Mouse (Mus musculus): ENCODE measurements around the gene Trit1. TPM values are rescaled to one million over a fixed set of nuclear protein-coding genes. Genes with fewer than 3 reads are reported as not detected.

Trit1 gene
- polyA plus RNA-seq, 1 experiment from 2014 or later: 16.4 TPM

GRCm38 (mm10) chr4:123050681-123051211 lies 34.3 kb downstream of the Trit1 start:
- H3K4me3 ChIP-seq (ENCODE audit: low read depth, low read length): no peak overlapping the region
- 34% methylated on average over 5 of the region's 5 CpGs for WGBS
- H3K4me2 ChIP-seq: no peak overlapping the region
- ATAC-seq (ENCODE audit: insufficient read depth): peak; percentile 97
- no peak for TF ChIP-seq CTCF (IDR thresholded peaks at IDR 0.05; ENCODE audit: low read depth)
- H3K36me3 ChIP-seq (ENCODE audit: insufficient read depth): peaks cover 70% of the 10 kb centered on the region
- peak; percentile 97 for DNase-seq
- H3K27me3 ChIP-seq (ENCODE audit: insufficient read depth, low read length): no peaks in the 10 kb centered on the region
- H3K27ac ChIP-seq (ENCODE audit: low read depth): peak overlapping the region; percentile 20; the same call in 1 of the 2 replicates
- H3K4me1 ChIP-seq (ENCODE audit: insufficient read depth): peaks cover 8% of the 10 kb centered on the region
- H3K9me3 ChIP-seq (ENCODE audit: low read depth, low read length): no peaks in the 10 kb centered on the region
- no peak overlapping the region for H3K9ac ChIP-seq

DNA sequence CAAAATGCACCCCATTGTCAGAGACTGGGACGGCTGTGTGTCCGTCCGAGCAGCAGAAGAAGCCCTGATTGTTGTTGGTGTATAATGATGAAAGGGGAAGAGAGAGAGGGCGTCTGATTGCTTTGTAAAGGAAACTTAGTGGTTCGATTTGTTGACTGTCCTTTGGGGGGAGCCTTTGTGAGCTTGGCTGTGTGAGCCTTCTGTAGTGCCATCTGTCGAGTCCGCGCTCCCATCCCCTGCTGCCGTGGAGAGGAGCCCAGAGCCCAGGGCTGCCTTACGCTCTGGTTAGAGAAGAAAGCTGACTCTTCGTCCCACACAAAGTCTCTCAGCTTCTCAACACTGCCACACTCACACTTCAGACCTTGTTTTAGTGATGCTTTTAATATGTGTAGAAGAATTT lies 36.8 kb downstream of the Trit1 start:
- ATAC-seq (ENCODE audit: insufficient read depth) (no peak), DNase-seq (no peak)
- Histone ChIP-seq H3K4me2 (no peak overlapping the region), H3K4me1 (ENCODE audit: insufficient read depth) (peaks cover 8% of the 10 kb centered on the region), H3K9me3 (ENCODE audit: low read depth, low read length) (no peaks in the 10 kb centered on the region), H3K4me3 (ENCODE audit: low read depth, low read length) (no peak overlapping the region), H3K36me3 (ENCODE audit: insufficient read depth) (peaks cover 64% of the 10 kb centered on the region), H3K27ac (ENCODE audit: low read depth) (no peak overlapping the region), H3K9ac (no peak overlapping the region), H3K27me3 (ENCODE audit: insufficient read depth, low read length) (no peaks in the 10 kb centered on the region)
- TF ChIP-seq CTCF (IDR thresholded peaks at IDR 0.05; ENCODE audit: low read depth): no peak
- WGBS: 75% methylated on average over 11 of the region's 11 CpGs

DNA sequence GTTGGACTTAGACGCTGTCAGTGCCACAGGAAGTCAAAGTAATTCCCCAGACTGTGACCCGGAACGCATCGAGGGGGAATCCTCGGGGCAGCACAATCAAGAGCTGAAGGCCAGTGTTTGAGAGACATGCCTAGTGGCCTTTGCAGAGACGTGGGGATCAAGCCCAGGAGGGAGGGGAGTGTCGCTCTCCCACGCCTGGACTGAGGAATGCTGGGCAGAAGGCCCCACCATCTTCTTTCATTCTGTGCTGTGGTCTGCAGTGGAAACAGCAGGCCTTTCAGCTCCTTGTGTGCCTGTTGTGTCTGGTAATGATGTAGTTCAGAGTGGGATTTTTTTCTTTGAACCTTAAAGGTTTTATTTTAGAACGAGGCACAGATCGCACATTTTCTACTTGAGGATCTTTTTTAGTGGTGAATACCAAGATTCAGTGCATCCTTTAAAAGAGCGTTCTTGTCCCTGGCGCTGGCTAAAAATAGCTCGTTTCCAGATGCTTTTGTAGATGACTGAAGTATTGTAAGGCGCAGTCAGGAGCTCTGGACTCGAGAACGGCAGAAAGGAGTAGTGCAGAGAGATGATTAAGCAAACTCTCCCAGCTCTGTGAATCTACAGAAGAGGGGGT lies 37.9 kb downstream of the Trit1 start:
- no peaks in the 10 kb centered on the region for H3K9me3 ChIP-seq (ENCODE audit: low read depth, low read length)
- peaks cover 56% of the 10 kb centered on the region for H3K36me3 ChIP-seq (ENCODE audit: insufficient read depth)
- H3K4me3 ChIP-seq (ENCODE audit: low read depth, low read length): no peak overlapping the region
- peaks cover 8% of the 10 kb centered on the region for H3K4me1 ChIP-seq (ENCODE audit: insufficient read depth)
- TF ChIP-seq CTCF (IDR thresholded peaks at IDR 0.05; ENCODE audit: low read depth): no peak
- no peak overlapping the region for H3K27ac ChIP-seq (ENCODE audit: low read depth)
- no peaks in the 10 kb centered on the region for H3K27me3 ChIP-seq (ENCODE audit: insufficient read depth, low read length)
- no peak for DNase-seq
- ATAC-seq (ENCODE audit: insufficient read depth): no peak
- H3K9ac ChIP-seq: no peak overlapping the region
- no peak overlapping the region for H3K4me2 ChIP-seq
- WGBS: 80% methylated on average over 16 of the region's 16 CpGs

DNA sequence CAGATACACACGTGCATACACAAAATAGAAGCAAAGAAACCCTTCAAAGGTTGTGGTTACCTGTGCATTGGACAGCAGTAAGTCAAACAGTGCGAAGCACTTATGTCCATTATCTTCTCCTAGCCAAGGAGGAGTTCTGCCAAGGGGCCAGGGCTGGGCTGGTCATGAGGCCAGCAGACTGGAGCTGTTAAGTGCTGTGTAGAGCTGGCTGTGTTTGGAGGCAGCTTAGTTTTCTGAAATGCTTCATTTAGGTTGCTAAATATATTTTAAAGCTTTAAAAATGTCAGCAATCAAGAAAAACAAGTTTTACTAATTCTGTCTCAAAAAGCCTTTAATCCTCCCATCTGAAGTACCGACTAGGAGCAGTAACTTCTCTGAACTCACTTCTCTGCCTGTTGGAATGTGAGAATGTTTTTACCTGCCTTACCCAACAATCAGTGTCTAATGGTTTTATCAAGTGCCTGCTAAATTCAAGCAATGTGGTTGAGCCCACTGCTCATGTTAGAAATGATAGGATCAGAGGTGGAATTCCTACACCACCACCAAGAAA lies 40.2 kb downstream of the Trit1 start:
- DNase-seq (no peak), ATAC-seq (ENCODE audit: insufficient read depth) (no peak)
- Histone ChIP-seq H3K27me3 (ENCODE audit: insufficient read depth, low read length) (no peaks in the 10 kb centered on the region), H3K4me1 (ENCODE audit: insufficient read depth) (no peaks in the 10 kb centered on the region), H3K27ac (ENCODE audit: low read depth) (peak overlapping the region; percentile 5; the same call in 1 of the 2 replicates), H3K4me3 (ENCODE audit: low read depth, low read length) (no peak overlapping the region), H3K4me2 (no peak overlapping the region), H3K36me3 (ENCODE audit: insufficient read depth) (peaks cover 51% of the 10 kb centered on the region), H3K9me3 (ENCODE audit: low read depth, low read length) (no peaks in the 10 kb centered on the region), H3K9ac (no peak overlapping the region)
- no peak for TF ChIP-seq CTCF (IDR thresholded peaks at IDR 0.05; ENCODE audit: low read depth)
- WGBS: 59% methylated on average over 3 of the region's 3 CpGs

- ATAC-seq (ENCODE audit: insufficient read depth) (no peak), DNase-seq (no peak)
- Histone ChIP-seq H3K27me3 (ENCODE audit: insufficient read depth, low read length) (no peaks in the 10 kb centered on the region), H3K9ac (no peak overlapping the region), H3K36me3 (ENCODE audit: insufficient read depth) (peaks cover 38% of the 10 kb centered on the region), H3K4me3 (ENCODE audit: low read depth, low read length) (no peak overlapping the region), H3K27ac (ENCODE audit: low read depth) (no peak overlapping the region), H3K4me1 (ENCODE audit: insufficient read depth) (no peaks in the 10 kb centered on the region), H3K4me2 (no peak overlapping the region), H3K9me3 (ENCODE audit: low read depth, low read length) (no peaks in the 10 kb centered on the region)
- no peak for TF ChIP-seq CTCF (IDR thresholded peaks at IDR 0.05; ENCODE audit: low read depth)
- 29% methylated on average over 1 of the region's 1 CpGs for WGBS
These were observed 41.6 kb downstream of the Trit1 start for GRCm38 (mm10) chr4:123057957-123058356.

DNA sequence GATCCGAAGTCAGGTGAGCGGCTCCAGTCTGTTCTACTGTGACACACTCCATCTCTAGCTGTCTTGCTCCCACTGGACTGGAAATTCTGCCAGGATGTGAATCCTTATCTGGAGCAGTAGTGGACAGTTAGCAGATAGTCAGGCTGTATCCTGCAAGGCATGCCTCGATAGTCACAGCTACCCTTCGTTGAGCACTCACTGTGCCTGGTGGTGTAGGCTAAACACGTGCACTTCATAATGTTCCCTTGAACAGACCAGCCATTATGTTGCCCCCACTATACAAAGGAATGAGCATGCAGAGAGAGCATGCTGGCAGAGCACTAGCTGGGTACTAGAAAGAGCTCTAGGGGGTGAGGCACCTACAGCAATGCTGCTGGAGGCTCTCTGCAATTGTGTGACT lies 45.3 kb downstream of the Trit1 start:
- Histone ChIP-seq H3K4me2 (no peak overlapping the region), H3K4me1 (ENCODE audit: insufficient read depth) (no peaks in the 10 kb centered on the region), H3K27ac (ENCODE audit: low read depth) (no peak overlapping the region), H3K27me3 (ENCODE audit: insufficient read depth, low read length) (no peaks in the 10 kb centered on the region), H3K9ac (no peak overlapping the region), H3K36me3 (ENCODE audit: insufficient read depth) (0 out of 2 replicates have a peak, but pooled peaks cover 4% of the 10 kb centered on the region), H3K4me3 (ENCODE audit: low read depth, low read length) (no peak overlapping the region), H3K9me3 (ENCODE audit: low read depth, low read length) (no peaks in the 10 kb centered on the region)
- WGBS: 65% methylated on average over 5 of the region's 5 CpGs
- ATAC-seq (ENCODE audit: insufficient read depth): no peak
- DNase-seq: no peak
- TF ChIP-seq CTCF (IDR thresholded peaks at IDR 0.05; ENCODE audit: low read depth): no peak

DNA sequence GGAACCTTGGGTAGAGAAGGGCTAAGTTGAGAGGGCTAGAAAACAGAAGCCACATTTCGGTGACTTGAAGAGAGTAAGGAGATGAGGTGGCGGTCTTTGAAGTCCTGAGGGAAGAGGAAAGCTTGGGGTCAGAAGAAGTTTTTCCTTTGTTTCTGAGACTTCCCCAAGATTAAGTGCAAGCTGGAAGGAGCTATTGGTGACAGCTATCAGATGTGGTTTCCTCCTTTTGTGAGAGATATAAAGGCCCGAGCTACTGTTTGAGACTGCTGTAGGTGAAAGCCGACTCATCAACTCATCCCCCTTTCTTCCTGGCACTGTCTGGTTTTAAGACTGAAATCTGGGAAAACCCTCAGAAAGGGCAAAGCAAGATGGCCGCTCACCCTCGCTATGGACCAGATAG lies 52.2 kb downstream of the Trit1 start:
- no peak for TF ChIP-seq CTCF (IDR thresholded peaks at IDR 0.05; ENCODE audit: low read depth)
- no peaks in the 10 kb centered on the region for H3K27me3 ChIP-seq (ENCODE audit: insufficient read depth, low read length)
- DNase-seq: no peak

More for the DNA sequence above, 52.2 kb downstream of the Trit1 start:
- no peak for ATAC-seq (ENCODE audit: insufficient read depth)
- Histone ChIP-seq H3K9me3 (ENCODE audit: low read depth, low read length) (no peaks in the 10 kb centered on the region), H3K27ac (ENCODE audit: low read depth) (no peak overlapping the region), H3K4me3 (ENCODE audit: low read depth, low read length) (no peak overlapping the region), H3K4me1 (ENCODE audit: insufficient read depth) (no peaks in the 10 kb centered on the region), H3K4me2 (no peak overlapping the region), H3K36me3 (ENCODE audit: insufficient read depth) (no peaks in the 10 kb centered on the region), H3K9ac (no peak overlapping the region)
- 74% methylated on average over 6 of the region's 6 CpGs for WGBS

All from lung, embryonic 14.5 days (tissue).